Mouse (Mus musculus): ENCODE measurements around the gene Abca4.
"Not testable (repeated sequence)": the region's sequence is repeated elsewhere in the genome, so short reads cannot be mapped to it uniquely, and the experiment has no call there.

The Abca4 gene

GRCm38 (mm10) chr3:122210846-122211245, 166.6 kb downstream of the Abca4 start:
- no peak for DNase-seq (ENCODE audit: low spot score)

DNA sequence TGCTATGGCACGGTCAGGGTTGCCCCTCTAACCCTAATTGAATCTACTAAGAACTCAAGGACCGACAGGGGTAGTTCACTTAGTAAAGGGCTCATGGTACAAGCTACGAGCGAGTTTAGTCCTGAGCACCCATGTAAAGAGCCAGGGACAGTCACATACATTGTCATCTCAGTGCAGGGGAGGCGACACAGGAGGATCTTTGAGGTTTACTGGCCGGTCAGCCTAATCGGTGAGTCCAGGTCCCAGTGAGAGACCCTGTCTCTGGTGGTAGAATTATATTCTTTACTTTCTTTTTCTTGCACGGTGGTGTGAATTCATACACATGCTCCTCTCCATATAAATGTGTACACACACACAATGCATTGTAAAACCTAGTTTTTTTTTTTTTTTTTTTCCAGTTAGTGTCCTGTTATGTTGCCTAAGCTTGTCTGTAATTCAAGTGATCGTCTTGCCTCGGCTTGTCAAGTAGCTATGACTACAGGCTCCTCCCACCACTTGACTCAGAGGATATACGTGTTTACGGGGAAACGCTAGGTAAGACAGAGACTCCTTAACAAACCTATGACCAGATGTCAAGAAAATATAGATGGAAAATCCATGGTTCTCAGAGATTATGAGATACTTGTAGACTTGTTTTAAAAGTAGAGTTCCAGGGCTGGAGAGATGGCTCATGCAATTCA, 167.3 kb downstream of the Abca4 start:
- DNase-seq (ENCODE audit: low spot score), result no peak

DNA sequence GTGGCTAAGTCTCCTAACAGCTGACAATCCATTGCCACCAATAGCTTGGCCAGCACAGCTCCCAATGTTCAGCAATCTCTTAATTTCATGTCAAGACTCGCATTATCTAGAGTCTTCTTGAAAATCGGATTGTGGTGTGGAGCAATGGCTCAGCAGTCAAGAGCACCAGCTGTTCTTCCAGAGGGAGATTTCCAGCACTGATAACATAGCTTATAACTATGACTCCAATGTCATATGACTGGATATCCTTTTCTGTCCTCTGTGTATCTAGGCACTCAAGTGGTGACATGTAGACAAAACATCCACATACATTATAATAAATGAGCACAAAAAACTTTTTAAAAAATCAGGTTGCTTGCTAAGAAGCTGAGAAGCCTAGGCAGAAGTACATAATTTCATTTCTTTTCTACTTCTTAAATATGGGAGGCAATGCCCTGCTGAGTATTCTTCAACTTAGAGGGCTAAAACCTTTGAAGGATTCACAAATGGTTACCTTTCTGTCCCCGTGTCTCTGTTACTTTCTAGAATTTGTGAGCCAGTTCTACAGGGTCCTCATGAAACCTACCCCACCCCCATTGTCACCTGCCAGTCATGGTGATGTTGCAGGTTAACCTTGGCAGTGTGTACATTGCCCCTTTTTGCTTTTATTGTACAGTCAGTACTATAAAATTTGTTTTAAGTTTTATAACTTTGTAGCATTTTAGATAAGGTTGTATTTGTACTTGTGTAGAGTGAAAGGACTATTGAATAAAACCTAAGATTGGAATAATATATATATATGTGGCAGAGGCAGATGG, 177.2 kb downstream of the Abca4 start:
- no peak for DNase-seq (ENCODE audit: low spot score)

DNA sequence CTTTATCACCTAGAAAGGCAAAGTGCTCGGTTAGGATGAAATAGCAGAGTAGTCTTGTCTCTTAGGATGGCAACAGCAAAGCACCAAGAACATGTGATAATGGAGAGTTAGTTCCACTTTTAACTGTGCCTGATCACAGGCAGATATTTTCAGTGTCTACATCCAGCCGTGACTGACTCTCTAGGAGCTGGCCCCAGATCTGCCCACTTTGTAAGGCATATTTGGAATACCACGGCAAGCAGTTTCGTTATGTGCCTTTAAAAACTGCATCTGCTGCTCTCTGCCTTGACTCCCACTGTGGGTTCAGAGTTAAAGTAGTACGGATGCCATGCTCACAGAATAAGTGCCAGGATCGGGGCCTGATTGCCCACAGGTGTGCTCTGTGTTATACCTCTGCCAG, 182.7 kb downstream of the Abca4 start:
- DNase-seq (ENCODE audit: low spot score), result not testable (repeated sequence)
